Mouse (Mus musculus) ovary, postnatal 36 days (tissue): ENCODE results near the gene Cdk18.

ENCODE experiments used
- DNase-seq: peaks from one replicate; pipeline ENCODE4 v3.0.0; 2022; ENCODE audit warnings: low spot score, mixed read lengths

Gene Cdk18

GRCm38 (mm10) chr1:132063096-132063495 lies 76.4 kb downstream of the Cdk18 start:
- no peak for DNase-seq
